Mouse (Mus musculus) heart, embryonic 16.5 days (tissue): ENCODE measurements around the gene Slc22a21. TPM values are rescaled to one million over a fixed set of nuclear protein-coding genes. Genes with fewer than 3 reads are reported as not detected.
"Not testable (repeated sequence)": the region's sequence is repeated elsewhere in the genome, so short reads cannot be mapped to it uniquely, and the experiment has no call there.

ENCODE experiments used
- ATAC-seq: fragments of 200-750 bp; cut with Nextera tagmentation; replicated peaks from 2 replicates; pipeline ENCODE4 v1.8.0; 2017; ENCODE audit warnings: moderate number of reproducible peaks; ENCODE audit not compliant: insufficient read depth, low FRiP score; ENCODE audit errors: extremely low read depth
- H3K27ac ChIP-seq: fragments of 300-500 bp; sonication (generic); 2 replicates; pipeline ENCODE4 v1.5.1; 2014; ENCODE audit warnings: mild to moderate bottlenecking, low read length, control low read depth, moderate library complexity
- H3K27me3 ChIP-seq: fragments of 300-500 bp; sonication (generic); 2 replicates; pipeline ENCODE4 v1.6.1; 2014; ENCODE audit warnings: low read length, mixed read lengths; ENCODE audit not compliant: control insufficient read depth, insufficient read depth
- H3K36me3 ChIP-seq: fragments of 300-500 bp; sonication (generic); 2 replicates; pipeline ENCODE4 v1.6.1; 2014; ENCODE audit not compliant: control insufficient read depth, insufficient read depth
- H3K4me1 ChIP-seq: fragments of 300-500 bp; sonication (generic); 2 replicates; pipeline ENCODE4 v1.6.1; 2014; ENCODE audit warnings: low read length, mixed read lengths; ENCODE audit not compliant: control insufficient read depth, insufficient read depth
- H3K4me2 ChIP-seq: fragments of 300-500 bp; sonication (generic); 2 replicates; pipeline ENCODE4 v1.6.1; 2014; ENCODE audit warnings: low read depth, mild to moderate bottlenecking, control low read depth, low read length
- H3K4me3 ChIP-seq: fragments of 300-500 bp; sonication (generic); 2 replicates; pipeline ENCODE4 v1.5.1; 2014; ENCODE audit warnings: mild to moderate bottlenecking, control low read depth, low read length
- H3K9ac ChIP-seq: fragments of 300-500 bp; sonication (generic); 2 replicates; pipeline ENCODE4 v1.6.1; 2014; ENCODE audit warnings: low read length, control low read depth
- H3K9me3 ChIP-seq: fragments of 300-500 bp; sonication (generic); replicated peaks from 2 replicates; pipeline ENCODE4 v1.6.1; 2016; ENCODE audit warnings: low read length; ENCODE audit not compliant: control insufficient read depth
- WGBS: fragments of 180-500 bp; shearing (Covaris S2); extraction: QIAGEN DNeasy Blood & Tissue Kit; methylation state at CpG from one replicate; pipeline ENCODE4 v1.1.7; 2014; 5-methylcytosine and 5-hydroxymethylcytosine counted together
- polyA plus RNA-seq: library from polyadenylated mRNA; unstranded; fragments of >200 nt; fragmentation: Nextera tagmentation; extraction: Ambion mirVana; gene quantifications from 2 replicates; pipeline ENCODE4 v1.2.1, GENCODE M21; 2015

Slc22a21 gene
- polyA plus RNA-seq, 1 experiment from 2014 or later: 2.0 TPM

GRCm38 (mm10) chr11:53977672-53978071 lies 2.5 kb downstream of the Slc22a21 start:
- Histone ChIP-seq H3K27me3 (no peaks in the 10 kb centered on the region), H3K4me2 (no peak overlapping the region), H3K36me3 (no peaks in the 10 kb centered on the region), H3K4me3 (no peak overlapping the region), H3K4me1 (no peaks in the 10 kb centered on the region; the same call in 1 of the 2 replicates), H3K27ac (no peak overlapping the region), H3K9me3 (no peaks in the 10 kb centered on the region), H3K9ac (no peak overlapping the region)
- no peak for ATAC-seq
- 65% methylated on average over 3 of the region's 3 CpGs for WGBS

GRCm38 (mm10) chr11:53975559-53975958 lies 4.6 kb downstream of the Slc22a21 start:
- Histone ChIP-seq H3K9ac (no peak overlapping the region), H3K27ac (no peak overlapping the region), H3K4me1 (no peaks in the 10 kb centered on the region; the same call in 1 of the 2 replicates), H3K36me3 (no peaks in the 10 kb centered on the region), H3K9me3 (no peaks in the 10 kb centered on the region), H3K4me2 (no peak overlapping the region), H3K4me3 (no peak overlapping the region), H3K27me3 (no peaks in the 10 kb centered on the region)
- ATAC-seq: no peak

- Histone ChIP-seq H3K4me1 (peaks cover 2% of the 10 kb centered on the region; the same call in 1 of the 2 replicates), H3K4me2 (no peak overlapping the region), H3K4me3 (no peak overlapping the region), H3K36me3 (no peaks in the 10 kb centered on the region), H3K9me3 (no peaks in the 10 kb centered on the region), H3K27ac (no peak overlapping the region), H3K9ac (no peak overlapping the region), H3K27me3 (no peaks in the 10 kb centered on the region)
- WGBS: 59% methylated on average over 3 of the region's 3 CpGs
- ATAC-seq: no peak
Measured at GRCm38 (mm10) chr11:53958984-53959383, 21.1 kb downstream of the Slc22a21 start.

GRCm38 (mm10) chr11:53958176-53958575 lies 22.0 kb downstream of the Slc22a21 start:
- H3K27ac ChIP-seq, H3K9ac ChIP-seq, H3K36me3 ChIP-seq, H3K4me1 ChIP-seq, H3K9me3 ChIP-seq, ATAC-seq, H3K4me3 ChIP-seq, H3K27me3 ChIP-seq, H3K4me2 ChIP-seq: not testable (repeated sequence)
- 21% methylated on average over 4 of the region's 4 CpGs for WGBS

DNA sequence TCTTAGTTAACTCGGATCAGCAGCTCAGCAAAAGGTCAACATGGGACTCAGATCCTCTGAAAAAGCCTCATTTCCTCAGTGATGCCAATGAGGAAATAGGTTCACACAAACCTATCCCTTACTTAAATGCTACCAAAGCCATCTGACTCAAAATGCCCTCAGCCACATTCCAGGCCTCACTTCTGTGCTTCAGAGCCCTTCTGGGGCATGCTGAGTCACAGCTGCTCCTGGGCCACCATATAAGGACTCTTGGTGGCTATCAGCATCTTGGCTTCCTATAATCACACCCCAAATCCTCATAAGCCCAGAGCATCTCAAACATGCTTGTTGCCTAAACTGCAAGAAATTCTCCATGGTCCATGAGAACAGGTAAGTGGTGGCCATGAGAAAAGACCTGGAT lies 23.5 kb downstream of the Slc22a21 start:
- Histone ChIP-seq H3K9me3 (no peaks in the 10 kb centered on the region), H3K9ac (no peak overlapping the region), H3K27me3 (no peaks in the 10 kb centered on the region), H3K4me2 (no peak overlapping the region), H3K27ac (no peak overlapping the region), H3K4me1 (peaks cover 2% of the 10 kb centered on the region; the same call in 1 of the 2 replicates), H3K36me3 (no peaks in the 10 kb centered on the region), H3K4me3 (no peak overlapping the region)
- ATAC-seq: no peak
- WGBS: 61% methylated on average over 1 of the region's 1 CpGs

- H3K27me3 ChIP-seq: no peaks in the 10 kb centered on the region
- no peak overlapping the region for H3K9ac ChIP-seq
- H3K27ac ChIP-seq: no peak overlapping the region
- peaks cover 2% of the 10 kb centered on the region; the same call in 1 of the 2 replicates for H3K4me1 ChIP-seq
- H3K9me3 ChIP-seq: no peaks in the 10 kb centered on the region
- peak; percentile 73 for ATAC-seq
- H3K4me2 ChIP-seq: no peak overlapping the region
- no peaks in the 10 kb centered on the region for H3K36me3 ChIP-seq
- H3K4me3 ChIP-seq: no peak overlapping the region
- 42% methylated on average over 3 of the region's 3 CpGs for WGBS
Measured at GRCm38 (mm10) chr11:53954653-53955052, 25.5 kb downstream of the Slc22a21 start.

DNA sequence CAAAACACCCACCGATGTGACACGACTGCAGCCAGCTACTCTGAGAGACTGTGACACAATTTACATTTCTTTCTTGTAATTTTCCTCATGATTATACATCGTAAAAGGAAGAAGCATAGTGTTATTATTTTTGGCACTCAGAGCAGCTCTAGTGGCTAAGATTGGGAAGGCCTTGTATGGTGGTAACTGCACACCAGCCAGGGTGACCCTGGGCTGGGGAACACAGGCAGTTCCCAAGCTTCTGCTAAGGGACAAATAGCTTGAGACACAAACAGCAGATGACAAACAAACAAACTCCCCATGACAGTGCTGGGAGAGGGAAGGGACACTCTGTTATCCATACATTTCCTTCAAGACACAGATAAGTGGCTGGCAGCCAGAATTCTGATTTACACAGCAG lies 30.0 kb downstream of the Slc22a21 start:
- WGBS: no CpG with 5 or more reads among the region's 3 CpGs
- not testable (repeated sequence) for H3K27ac ChIP-seq, H3K27me3 ChIP-seq, H3K36me3 ChIP-seq, H3K4me3 ChIP-seq, H3K9ac ChIP-seq, H3K4me1 ChIP-seq, H3K4me2 ChIP-seq, H3K9me3 ChIP-seq
- ATAC-seq: peak; percentile 49; the same call in 1 of the 2 replicates

DNA sequence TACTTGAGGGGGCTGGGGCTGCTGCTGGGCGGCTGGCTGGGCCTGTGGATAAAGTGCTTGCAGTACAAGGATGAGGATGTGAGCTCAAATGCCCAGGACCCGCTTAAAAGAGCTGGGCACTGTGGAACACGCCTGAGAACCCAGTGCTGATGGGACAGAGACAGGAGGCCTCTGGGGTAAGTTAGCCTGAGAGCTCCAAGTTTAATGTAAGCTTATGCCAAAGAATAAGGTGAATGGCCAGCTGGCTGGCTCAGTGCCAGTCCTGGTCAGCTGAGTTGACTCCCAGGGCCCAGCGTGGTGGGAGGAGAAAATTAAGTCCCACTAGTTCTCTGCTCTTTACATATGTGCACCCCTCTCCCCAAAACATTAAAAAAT lies 48.2 kb downstream of the Slc22a21 start:
- not testable (repeated sequence) for H3K27me3 ChIP-seq, H3K4me2 ChIP-seq, H3K27ac ChIP-seq, H3K9ac ChIP-seq, ATAC-seq, H3K4me1 ChIP-seq, H3K9me3 ChIP-seq, H3K4me3 ChIP-seq, H3K36me3 ChIP-seq
- 54% methylated on average over 4 of the region's 4 CpGs for WGBS

DNA sequence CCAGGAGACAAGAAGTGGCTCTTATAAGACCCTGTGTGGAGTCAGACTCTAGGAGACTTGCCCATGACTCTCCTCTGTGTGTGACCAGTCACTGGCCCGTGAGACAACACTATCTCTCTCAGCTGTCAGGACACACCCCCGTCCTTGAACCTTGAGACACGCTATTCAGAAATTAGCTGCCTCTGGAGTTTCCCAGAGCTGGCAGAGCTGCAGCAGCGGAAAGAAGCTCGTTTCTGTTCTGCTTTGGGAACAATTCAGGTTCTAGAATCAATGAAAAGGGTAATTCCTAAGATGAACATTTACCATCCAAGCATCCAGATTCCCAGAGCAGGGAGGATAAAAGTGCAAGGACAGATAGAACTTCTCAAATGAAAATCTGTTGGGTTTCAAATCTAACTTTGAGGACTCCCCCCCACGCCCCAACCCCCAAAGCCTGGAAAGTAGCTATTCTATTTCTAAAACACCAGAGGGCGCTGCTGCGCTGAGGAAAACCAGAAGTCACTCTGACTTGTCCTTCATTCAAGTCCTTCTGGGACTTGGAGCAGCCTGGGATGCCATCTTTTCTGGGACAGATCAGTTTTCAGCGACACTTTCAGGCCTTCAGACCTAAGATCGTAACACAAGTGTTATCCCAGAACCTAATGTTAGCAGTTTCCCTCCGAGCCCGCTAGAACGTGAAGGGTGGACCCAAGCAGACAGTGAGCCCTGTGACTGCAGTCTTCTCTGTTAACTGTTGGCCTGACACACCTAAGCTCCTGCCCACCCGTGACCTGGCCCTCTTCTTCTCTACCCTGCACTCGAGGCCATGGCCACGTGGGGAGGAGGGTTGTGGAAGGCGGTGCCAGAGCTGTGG lies 48.8 kb downstream of the Slc22a21 start:
- ATAC-seq: no peak; the same call in 1 of the 2 replicates
- Histone ChIP-seq H3K36me3 (no peaks in the 10 kb centered on the region), H3K27me3 (no peaks in the 10 kb centered on the region)

More for the DNA sequence above, 48.8 kb downstream of the Slc22a21 start:
- Histone ChIP-seq H3K9me3 (no peaks in the 10 kb centered on the region), H3K9ac (no peak overlapping the region), H3K4me2 (no peak overlapping the region), H3K4me3 (no peak overlapping the region), H3K27ac (no peak overlapping the region), H3K4me1 (peaks cover 6% of the 10 kb centered on the region; the same call in 1 of the 2 replicates)
- WGBS: 25% methylated on average over 17 of the region's 17 CpGs
